Mouse (Mus musculus): Measurements from ENCODE around the gene Ddx41.

Gene Ddx41

GRCm38 (mm10) chr13:55542891-55543290, 6.4 kb upstream of the Ddx41 start:
- no peak for DNase-seq (ENCODE audit: low read depth)

GRCm38 (mm10) chr13:55540933-55541332, 4.5 kb upstream of the Ddx41 start:
- no peak for DNase-seq (ENCODE audit: low read depth)

- DNase-seq (ENCODE audit: low read depth), result no peak
These were observed 663 bp downstream of the Ddx41 start for GRCm38 (mm10) chr13:55535796-55536193.

- DNase-seq (ENCODE audit: low read depth), result no peak
These were observed 1.3 kb downstream of the Ddx41 start for GRCm38 (mm10) chr13:55535191-55535590.

- DNase-seq (ENCODE audit: low read depth), result no peak
These were observed 7.1 kb downstream of the Ddx41 start, which contains the start of gene Dok3 for GRCm38 (mm10) chr13:55529198-55529915. TSS of gene Dok3 (minus strand) at chr13:55529296.

- DNase-seq (ENCODE audit: low read depth), result no peak
These were observed 8.4 kb downstream of the Ddx41 start for GRCm38 (mm10) chr13:55527834-55528772.

- no peak for DNase-seq (ENCODE audit: low read depth)
These were observed 9.2 kb downstream of the Ddx41 start for GRCm38 (mm10) chr13:55527212-55527611.

GRCm38 (mm10) chr13:55525733-55526553, 10.5 kb downstream of the Ddx41 start:
- DNase-seq (ENCODE audit: low read depth), result no peak

GRCm38 (mm10) chr13:55523951-55524600, 12.4 kb downstream of the Ddx41 start:
- no peak for DNase-seq (ENCODE audit: low read depth)

GRCm38 (mm10) chr13:55523278-55523677, 13.2 kb downstream of the Ddx41 start:
- no peak for DNase-seq (ENCODE audit: low read depth)

GRCm38 (mm10) chr13:55522730-55523129, 13.7 kb downstream of the Ddx41 start:
- DNase-seq (ENCODE audit: low read depth), result no peak

- no peak for DNase-seq (ENCODE audit: low read depth)
These were observed 16.9 kb downstream of the Ddx41 start for GRCm38 (mm10) chr13:55519606-55520005.

GRCm38 (mm10) chr13:55516955-55517354, 19.5 kb downstream of the Ddx41 start:
- DNase-seq (ENCODE audit: low read depth), result peak; percentile 91

- no peak for DNase-seq (ENCODE audit: low read depth)
These were observed 22.6 kb downstream of the Ddx41 start for GRCm38 (mm10) chr13:55513828-55514227.

- peak; percentile 91 for DNase-seq (ENCODE audit: low read depth)
These were observed 23.2 kb downstream of the Ddx41 start, which contains the start of gene Pdlim7 for GRCm38 (mm10) chr13:55513111-55513748. TSS of gene Pdlim7 (minus strand) at chr13:55513676.

GRCm38 (mm10) chr13:55512379-55513031, 24.0 kb downstream of the Ddx41 start:
- peak; percentile 81 for DNase-seq (ENCODE audit: low read depth)

- peak; percentile 51 for DNase-seq (ENCODE audit: low read depth)
These were observed 25.0 kb downstream of the Ddx41 start for GRCm38 (mm10) chr13:55511492-55511861.

GRCm38 (mm10) chr13:55510668-55511491, 25.6 kb downstream of the Ddx41 start:
- DNase-seq (ENCODE audit: low read depth), result peak; percentile 96

GRCm38 (mm10) chr13:55510332-55510667, 26.2 kb downstream of the Ddx41 start:
- DNase-seq (ENCODE audit: low read depth), result no peak

- DNase-seq (ENCODE audit: low read depth), result no peak
These were observed 27.9 kb downstream of the Ddx41 start for GRCm38 (mm10) chr13:55508531-55508930.
